Mouse (Mus musculus) neutrophil, adult 5-6 weeks (primary cell): ENCODE data around the gene Prss57. TPM values are rescaled to one million over a fixed set of nuclear protein-coding genes. Genes with fewer than 3 reads are reported as not detected.
"Not testable (repeated sequence)": the region's sequence is repeated elsewhere in the genome, so short reads cannot be mapped to it uniquely, and the experiment has no call there.

Source experiments
- ATAC-seq: fragments of 151-379, 151-347 bp; 2 replicates; pipeline ENCODE4 v1.8.0; 2017; ENCODE audit warnings: mild to moderate bottlenecking, moderate TSS enrichment; ENCODE audit not compliant: insufficient number of reproducible peaks, poor library complexity, low FRiP score, severe bottlenecking; ENCODE audit errors: extremely low read depth
- total RNA-seq: library from RNA; stranded (forward); fragments of 200-1000 nt; gene quantifications from 2 replicates; pipeline ENCODE4 v1.2.3, GENCODE M21; 2017

The Prss57 gene
- total RNA-seq, 1 experiment from 2014 or later = 1.2 TPM

GRCm38 (mm10) chr10:79766001-79766507 lies 24.7 kb downstream of the Prss57 start:
- ATAC-seq = no peak

- no peak for ATAC-seq
Measured at GRCm38 (mm10) chr10:79765228-79765745, 25.5 kb downstream of the Prss57 start.

- ATAC-seq = no peak
Measured at GRCm38 (mm10) chr10:79764234-79764633, 26.5 kb downstream of the Prss57 start.

GRCm38 (mm10) chr10:79762875-79763274 lies 27.9 kb downstream of the Prss57 start:
- ATAC-seq = no peak

GRCm38 (mm10) chr10:79760603-79761143 lies 30.1 kb downstream of the Prss57 start:
- no peak for ATAC-seq

GRCm38 (mm10) chr10:79759675-79760074 lies 31.1 kb downstream of the Prss57 start:
- not testable (repeated sequence) for ATAC-seq

- ATAC-seq = no peak
Measured at GRCm38 (mm10) chr10:79756660-79757059, 34.1 kb downstream of the Prss57 start.

GRCm38 (mm10) chr10:79755854-79756253 lies 34.9 kb downstream of the Prss57 start:
- no peak for ATAC-seq

- no peak for ATAC-seq
Measured at GRCm38 (mm10) chr10:79754856-79755516, 35.8 kb downstream of the Prss57 start, which contains the start of gene Fgf22. Fgf22 (plus strand) TSS chr10:79755076.

- no peak for ATAC-seq
Measured at GRCm38 (mm10) chr10:79748496-79748895, 42.3 kb downstream of the Prss57 start.

- no peak for ATAC-seq
Measured at GRCm38 (mm10) chr10:79746774-79747151, 44.0 kb downstream of the Prss57 start.

- peak; percentile 96 for ATAC-seq
Measured at GRCm38 (mm10) chr10:79745898-79746773, 44.6 kb downstream of the Prss57 start, which contains the start of gene Polrmt. Polrmt (minus strand) TSS chr10:79746581.

GRCm38 (mm10) chr10:79745411-79745810 lies 45.4 kb downstream of the Prss57 start:
- ATAC-seq = no peak

GRCm38 (mm10) chr10:79743650-79744365 lies 47.0 kb downstream of the Prss57 start:
- no peak for ATAC-seq

- ATAC-seq = no peak
Measured at GRCm38 (mm10) chr10:79743161-79743560, 47.6 kb downstream of the Prss57 start.

- no peak for ATAC-seq
Measured at GRCm38 (mm10) chr10:79740863-79741262, 49.9 kb downstream of the Prss57 start.

GRCm38 (mm10) chr10:79739234-79739633 lies 51.5 kb downstream of the Prss57 start:
- ATAC-seq = no peak

- ATAC-seq = no peak
Measured at GRCm38 (mm10) chr10:79738259-79738658, 52.5 kb downstream of the Prss57 start.

- ATAC-seq = no peak
Measured at GRCm38 (mm10) chr10:79736706-79737105, 54.1 kb downstream of the Prss57 start.
